Mouse (Mus musculus): ENCODE measurements around the gene Plxdc1. TPM values are rescaled to one million over a fixed set of nuclear protein-coding genes. Genes with fewer than 3 reads are reported as not detected.
A peak's percentile ranks its signal among the peaks of the same experiment; 100 is the strongest.
"Not testable (repeated sequence)": the region's sequence is repeated elsewhere in the genome, so short reads cannot be mapped to it uniquely, and the experiment has no call there.

The Plxdc1 gene
- polyA plus RNA-seq, 1 experiment from 2014 or later = 0.11 TPM

DNA sequence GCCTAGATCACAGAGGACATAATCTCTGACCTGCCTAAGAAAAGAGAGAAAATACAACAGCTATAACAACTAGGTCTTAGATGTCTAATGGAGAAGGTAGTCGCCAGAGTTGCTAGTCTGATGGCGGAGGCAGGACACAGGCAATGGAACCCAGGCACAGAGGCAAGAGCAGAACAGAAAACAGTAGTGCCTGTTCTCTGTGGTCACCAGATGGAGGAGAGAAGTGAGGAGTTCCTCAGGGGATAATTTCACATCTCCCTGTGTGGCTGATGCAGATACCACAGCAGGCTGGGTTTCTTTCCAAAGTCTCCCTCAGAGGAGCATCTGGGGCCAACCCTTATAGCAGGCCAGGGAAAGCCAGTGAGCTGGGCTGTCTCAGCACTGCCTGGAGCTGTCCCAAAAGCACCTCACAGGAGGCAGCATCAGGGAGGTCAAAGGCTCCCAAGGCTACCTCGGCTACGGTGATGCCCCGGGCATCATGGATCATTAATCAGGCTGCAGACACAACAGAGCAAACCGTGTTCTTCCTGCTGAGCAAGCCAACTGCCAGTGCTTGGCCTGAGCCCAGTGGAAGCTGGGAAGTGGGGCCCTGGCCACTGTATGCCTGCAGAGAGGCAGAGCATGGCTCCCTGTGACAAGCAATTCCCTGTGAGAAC, 29.2 kb downstream of the Plxdc1 start:
- no peak overlapping the region for H3K4me3 ChIP-seq
- H3K27ac ChIP-seq = no peak overlapping the region
- H3K36me3 ChIP-seq (replicated peaks) = no peaks in the 10 kb centered on the region
- peaks cover 30% of the 10 kb centered on the region for H3K4me1 ChIP-seq
- WGBS = 73% methylated on average over 6 of the region's 6 CpGs
- no peaks in the 10 kb centered on the region for H3K9me3 ChIP-seq
- no peaks in the 10 kb centered on the region for H3K27me3 ChIP-seq (ENCODE audit: poor library complexity, severe bottlenecking)
- no peak for DNase-seq (ENCODE audit: extremely low spot score, low spot score)

DNA sequence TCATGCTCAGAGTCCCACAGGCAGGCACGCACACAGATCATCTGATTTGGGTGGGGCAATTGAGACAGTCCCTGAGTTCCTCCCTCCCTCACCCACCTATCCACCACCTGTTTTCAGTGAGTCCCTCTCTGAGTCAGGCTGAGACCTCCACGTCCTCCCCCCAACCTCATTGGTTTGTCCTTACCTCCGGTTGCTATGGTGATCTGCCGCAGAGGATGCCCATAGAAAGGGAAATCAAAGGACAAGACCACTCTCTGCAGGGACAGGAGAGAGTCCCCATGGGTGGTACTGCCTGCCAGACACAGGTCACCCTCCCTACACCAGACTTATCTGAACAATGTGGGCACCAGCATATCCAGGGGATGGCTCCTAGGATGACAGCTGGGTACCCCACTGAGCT, 30.3 kb downstream of the Plxdc1 start:
- Histone ChIP-seq H3K36me3 (replicated peaks) (no peaks in the 10 kb centered on the region), H3K4me1 (peaks cover 31% of the 10 kb centered on the region), H3K4me3 (no peak overlapping the region; the same call in 1 of the 2 replicates), H3K27ac (0 out of 2 replicates have a peak overlapping the region, but pooled peaks have one; percentile 40), H3K9me3 (no peaks in the 10 kb centered on the region), H3K27me3 (ENCODE audit: poor library complexity, severe bottlenecking) (no peaks in the 10 kb centered on the region)
- WGBS = 56% methylated on average over 4 of the region's 4 CpGs
- DNase-seq (ENCODE audit: extremely low spot score, low spot score) = no peak

DNA sequence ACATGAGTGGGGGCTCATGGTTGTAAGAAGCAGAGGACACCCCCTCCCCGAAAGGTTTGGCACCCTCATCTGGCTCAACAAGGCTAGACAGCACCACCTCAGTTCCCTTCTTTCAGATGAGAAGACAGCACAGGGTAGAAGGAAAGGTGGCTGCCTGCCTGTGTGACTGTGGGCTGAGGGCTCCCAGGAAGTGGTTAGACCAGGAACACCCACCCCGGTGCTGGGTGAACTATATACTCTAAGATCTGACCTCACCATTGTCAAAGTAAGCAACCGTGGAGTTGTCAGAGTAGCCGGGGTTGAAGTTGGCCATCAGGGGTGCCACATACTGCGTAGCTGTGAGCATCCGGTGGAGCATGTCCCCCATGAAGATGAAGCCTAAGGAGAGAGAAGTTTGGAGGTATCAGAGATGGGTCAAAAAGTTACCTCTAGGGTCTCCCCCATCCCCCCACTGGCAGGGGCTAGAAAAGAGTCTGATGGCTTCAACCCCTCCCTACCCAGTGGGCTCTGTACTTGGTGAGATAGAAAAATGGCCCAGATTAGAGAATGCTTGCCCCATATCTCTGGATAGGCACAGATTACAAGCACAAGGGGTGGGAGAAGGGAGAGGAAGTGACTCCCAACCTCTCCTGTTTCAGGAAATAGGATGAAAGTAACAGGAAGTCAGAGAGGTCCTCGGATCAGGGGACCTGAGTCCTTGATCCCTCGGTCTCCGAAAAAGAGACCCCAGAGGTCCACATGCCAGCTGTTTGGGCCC, 30.9 kb downstream of the Plxdc1 start:
- peaks cover 37% of the 10 kb centered on the region for H3K4me1 ChIP-seq
- H3K27me3 ChIP-seq (ENCODE audit: poor library complexity, severe bottlenecking) = no peaks in the 10 kb centered on the region
- WGBS = 89% methylated on average over 9 of the region's 9 CpGs
- no peak for DNase-seq (ENCODE audit: extremely low spot score, low spot score)
- 0 out of 2 replicates have a peak overlapping the region, but pooled peaks have one; percentile 8 for H3K27ac ChIP-seq
- no peak overlapping the region for H3K4me3 ChIP-seq
- no peaks in the 10 kb centered on the region for H3K9me3 ChIP-seq
- H3K36me3 ChIP-seq (replicated peaks) = no peaks in the 10 kb centered on the region

DNA sequence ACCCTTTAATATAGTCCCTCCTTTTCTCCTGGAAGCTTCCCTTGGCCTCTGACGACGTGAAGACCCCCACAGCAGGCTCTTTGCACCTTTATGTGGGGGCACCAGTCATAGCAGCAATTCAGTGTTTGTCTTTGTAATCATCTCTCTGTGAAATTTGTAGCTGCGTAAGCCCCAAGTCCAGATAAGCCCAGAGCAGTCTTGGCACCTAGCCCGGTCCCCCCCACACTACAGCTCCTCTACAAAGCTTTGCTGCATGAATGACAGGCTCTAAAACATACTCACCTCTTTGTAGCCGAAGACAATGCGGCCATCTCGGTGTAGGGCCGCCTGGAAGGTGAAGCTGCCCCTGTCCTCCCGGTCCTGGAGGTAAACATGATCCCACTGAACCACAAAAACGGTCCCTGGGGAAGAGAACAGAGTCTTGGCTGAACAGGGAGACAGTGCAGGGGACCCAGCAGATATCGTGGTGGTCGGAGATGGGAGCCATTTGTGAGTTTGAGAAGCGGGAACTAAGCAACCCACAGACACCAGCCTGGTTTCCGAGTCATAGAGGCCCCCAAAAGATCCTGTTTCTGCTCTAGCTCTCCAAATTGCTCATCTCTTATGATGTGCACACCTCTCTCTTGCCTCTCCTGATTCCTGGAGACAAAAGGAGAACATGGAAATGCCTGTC, 31.6 kb downstream of the Plxdc1 start:
- Histone ChIP-seq H3K27me3 (ENCODE audit: poor library complexity, severe bottlenecking) (no peaks in the 10 kb centered on the region), H3K36me3 (replicated peaks) (no peaks in the 10 kb centered on the region), H3K27ac (0 out of 2 replicates have a peak overlapping the region, but pooled peaks have one; percentile 15), H3K4me3 (no peak overlapping the region), H3K9me3 (no peaks in the 10 kb centered on the region), H3K4me1 (peaks cover 44% of the 10 kb centered on the region)
- no peak for DNase-seq (ENCODE audit: extremely low spot score, low spot score)
- WGBS = 83% methylated on average over 14 of the region's 14 CpGs

DNA sequence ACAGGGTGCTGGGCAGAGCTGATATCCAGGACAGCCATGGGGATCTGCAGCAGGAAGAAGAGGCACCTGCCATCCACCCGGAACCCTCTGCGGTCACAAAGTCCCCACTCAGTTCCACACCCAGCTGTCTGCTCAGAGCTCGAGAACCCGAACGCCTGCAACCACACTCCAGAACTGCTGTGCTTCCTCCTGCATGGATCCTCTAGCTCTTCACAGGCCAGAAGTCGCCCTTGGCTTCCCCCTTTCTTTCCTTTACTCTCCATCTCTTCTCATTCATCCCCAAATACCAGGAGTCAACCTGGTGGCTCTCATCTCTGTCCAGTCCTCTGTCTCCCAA, 32.3 kb downstream of the Plxdc1 start:
- H3K4me1 ChIP-seq = peaks cover 44% of the 10 kb centered on the region

DNA sequence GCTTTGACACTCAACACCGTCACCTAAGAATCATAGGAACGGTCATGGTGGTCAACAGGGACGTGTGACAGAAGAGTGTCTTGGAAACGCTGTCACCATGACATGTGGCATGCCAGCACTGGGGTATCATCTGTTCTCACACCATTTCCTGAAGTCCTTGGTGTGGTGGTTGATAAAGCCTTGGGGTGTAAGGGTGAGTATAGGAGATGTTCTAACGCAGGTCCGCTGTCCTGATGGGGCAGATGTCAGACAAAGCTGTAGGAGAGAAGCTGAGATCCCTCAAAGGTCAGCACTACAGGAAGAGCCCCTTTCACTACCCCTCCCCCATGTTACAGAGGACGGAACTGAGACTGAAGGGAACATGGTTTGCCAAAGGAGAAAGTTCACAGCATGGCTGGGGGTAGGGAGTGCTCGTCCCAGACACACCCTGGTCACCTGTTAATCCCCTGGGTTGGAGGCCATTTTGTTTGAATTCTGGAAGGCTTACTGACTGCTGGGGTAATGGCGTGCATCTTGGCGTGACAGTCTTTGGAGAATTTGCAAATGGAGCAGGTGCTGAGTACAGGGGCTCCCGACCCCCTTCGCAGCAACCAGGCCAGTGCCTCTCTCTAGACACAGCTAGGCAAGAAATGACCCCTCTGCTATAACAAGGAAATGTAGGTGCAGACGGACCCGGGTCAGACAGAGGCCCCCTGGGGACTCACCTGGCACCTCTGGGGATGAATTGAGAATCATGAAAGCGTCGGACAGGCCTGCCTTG, 32.9 kb downstream of the Plxdc1 start:
- Histone ChIP-seq H3K27me3 (ENCODE audit: poor library complexity, severe bottlenecking) (no peaks in the 10 kb centered on the region), H3K36me3 (replicated peaks) (no peaks in the 10 kb centered on the region), H3K4me1 (peaks cover 44% of the 10 kb centered on the region), H3K9me3 (no peaks in the 10 kb centered on the region), H3K4me3 (no peak overlapping the region), H3K27ac (no peak overlapping the region)
- 87% methylated on average over 16 of the region's 16 CpGs for WGBS
- no peak for DNase-seq (ENCODE audit: extremely low spot score, low spot score)

More for the DNA sequence above, 32.3 kb downstream of the Plxdc1 start:
- H3K9me3 ChIP-seq = no peaks in the 10 kb centered on the region
- DNase-seq (ENCODE audit: extremely low spot score, low spot score) = no peak
- no peak overlapping the region for H3K27ac ChIP-seq
- H3K36me3 ChIP-seq (replicated peaks) = no peaks in the 10 kb centered on the region
- no peak overlapping the region for H3K4me3 ChIP-seq
- WGBS = 94% methylated on average over 6 of the region's 6 CpGs
- H3K27me3 ChIP-seq (ENCODE audit: poor library complexity, severe bottlenecking) = no peaks in the 10 kb centered on the region

DNA sequence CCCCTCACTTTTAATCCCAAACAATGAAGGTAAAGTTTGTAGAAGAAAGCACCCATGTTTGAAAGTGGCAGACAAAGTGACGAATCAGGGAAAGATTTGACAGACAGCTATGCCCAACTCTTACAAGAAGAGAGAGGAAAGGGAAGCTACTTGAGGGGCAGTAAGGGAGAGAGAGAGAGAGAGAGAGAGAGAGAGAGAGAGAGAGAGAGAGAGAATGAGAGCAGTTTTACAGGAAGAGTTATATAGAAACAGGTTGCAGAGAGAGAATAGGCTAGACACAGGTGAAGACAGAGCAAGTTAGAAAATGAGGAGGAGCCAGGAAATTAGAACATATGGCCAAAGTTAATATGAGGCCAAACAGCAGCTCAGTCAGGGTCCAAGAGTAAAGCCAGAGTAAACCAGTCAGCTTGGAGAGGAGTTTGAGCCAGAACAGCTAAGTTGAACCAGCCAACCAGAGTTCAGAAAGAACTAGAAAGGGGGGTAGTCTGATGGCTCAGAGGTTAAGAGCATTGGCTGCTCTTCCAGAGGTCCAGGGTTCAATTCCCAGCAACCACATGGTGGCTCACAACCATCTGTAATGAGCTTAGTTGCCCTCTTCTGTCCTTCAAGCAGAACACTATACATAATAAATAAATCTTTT, 33.8 kb downstream of the Plxdc1 start:
- Histone ChIP-seq H3K9me3 (no peaks in the 10 kb centered on the region), H3K36me3 (replicated peaks) (no peaks in the 10 kb centered on the region), H3K27me3 (ENCODE audit: poor library complexity, severe bottlenecking) (no peaks in the 10 kb centered on the region), H3K4me1 (peaks cover 45% of the 10 kb centered on the region), H3K4me3 (no peak overlapping the region), H3K27ac (no peak overlapping the region)
- DNase-seq (ENCODE audit: extremely low spot score, low spot score) = no peak
- WGBS = 68% methylated on average over 1 of the region's 1 CpGs

DNA sequence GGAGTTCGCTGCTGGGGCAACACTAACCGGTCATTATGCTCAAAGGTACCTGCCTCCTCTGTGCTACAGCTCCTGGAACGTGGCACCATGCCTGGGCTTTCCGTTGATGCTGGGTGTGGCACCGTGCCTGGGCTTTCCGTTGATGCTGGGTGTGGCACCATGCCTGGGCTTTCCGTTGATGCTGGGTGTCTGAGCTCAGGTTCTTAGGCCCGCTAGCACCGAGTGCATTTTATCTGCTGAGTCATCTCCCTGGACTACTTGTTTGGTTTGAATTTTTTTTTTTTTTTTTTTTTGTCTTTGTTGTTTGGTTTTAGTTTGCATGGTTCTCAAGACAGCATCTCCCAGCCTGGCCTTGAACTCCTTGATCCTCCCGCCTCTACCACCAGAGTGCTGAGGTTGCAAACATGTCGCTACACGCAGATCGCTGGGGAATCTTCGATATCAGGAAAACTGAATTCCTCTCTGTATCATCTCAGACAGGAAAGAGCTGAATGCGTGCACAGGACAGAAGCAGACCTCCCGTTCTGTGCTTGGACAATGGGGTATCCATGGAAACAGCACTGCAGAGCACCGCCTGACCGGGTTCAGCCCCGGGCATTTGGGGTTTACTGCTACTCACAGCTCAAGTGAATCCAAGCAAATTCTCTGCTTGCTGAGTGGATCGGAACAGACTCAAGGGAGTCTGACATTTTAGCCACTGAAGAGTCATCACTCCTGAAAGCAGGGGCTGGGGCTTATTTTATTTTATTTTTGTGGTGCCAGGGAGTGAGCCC, 36.4 kb downstream of the Plxdc1 start:
- no peaks in the 10 kb centered on the region for H3K9me3 ChIP-seq
- peak overlapping the region; percentile 83 for H3K27ac ChIP-seq
- H3K4me1 ChIP-seq = peaks cover 31% of the 10 kb centered on the region
- peak; percentile 71 for DNase-seq (ENCODE audit: extremely low spot score, low spot score)
- H3K36me3 ChIP-seq (replicated peaks) = no peaks in the 10 kb centered on the region
- H3K27me3 ChIP-seq (ENCODE audit: poor library complexity, severe bottlenecking) = no peaks in the 10 kb centered on the region
- WGBS = 50% methylated on average over 20 of the region's 20 CpGs
- H3K4me3 ChIP-seq = peak overlapping the region; percentile 28

DNA sequence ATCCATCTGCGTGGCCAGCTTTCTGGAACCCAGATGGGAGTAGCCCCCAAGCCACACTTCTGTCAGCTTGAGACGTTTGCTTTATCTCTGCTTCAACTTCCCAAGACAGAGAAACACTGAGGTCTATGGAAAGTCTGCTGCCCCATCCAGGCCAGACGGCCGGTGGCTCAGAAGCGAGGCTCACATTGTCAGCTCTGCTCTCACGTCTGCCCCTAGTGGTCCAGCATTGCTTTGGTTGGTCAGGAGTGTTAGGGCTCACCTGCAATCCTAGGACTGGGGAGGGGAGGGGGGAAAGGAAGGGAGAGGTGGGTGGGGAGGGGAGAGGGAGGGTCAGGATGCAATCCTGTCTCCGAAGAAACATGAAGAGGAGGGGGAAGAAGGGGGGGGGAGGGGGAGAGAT, 38.8 kb downstream of the Plxdc1 start:
- Histone ChIP-seq H3K36me3 (replicated peaks) (no peaks in the 10 kb centered on the region), H3K4me3 (no peak overlapping the region), H3K27ac (no peak overlapping the region), H3K27me3 (ENCODE audit: poor library complexity, severe bottlenecking) (no peaks in the 10 kb centered on the region), H3K9me3 (no peaks in the 10 kb centered on the region), H3K4me1 (peaks cover 31% of the 10 kb centered on the region)
- DNase-seq (ENCODE audit: extremely low spot score, low spot score) = peak; percentile 58
- 12% methylated on average over 7 of the region's 7 CpGs for WGBS

DNA sequence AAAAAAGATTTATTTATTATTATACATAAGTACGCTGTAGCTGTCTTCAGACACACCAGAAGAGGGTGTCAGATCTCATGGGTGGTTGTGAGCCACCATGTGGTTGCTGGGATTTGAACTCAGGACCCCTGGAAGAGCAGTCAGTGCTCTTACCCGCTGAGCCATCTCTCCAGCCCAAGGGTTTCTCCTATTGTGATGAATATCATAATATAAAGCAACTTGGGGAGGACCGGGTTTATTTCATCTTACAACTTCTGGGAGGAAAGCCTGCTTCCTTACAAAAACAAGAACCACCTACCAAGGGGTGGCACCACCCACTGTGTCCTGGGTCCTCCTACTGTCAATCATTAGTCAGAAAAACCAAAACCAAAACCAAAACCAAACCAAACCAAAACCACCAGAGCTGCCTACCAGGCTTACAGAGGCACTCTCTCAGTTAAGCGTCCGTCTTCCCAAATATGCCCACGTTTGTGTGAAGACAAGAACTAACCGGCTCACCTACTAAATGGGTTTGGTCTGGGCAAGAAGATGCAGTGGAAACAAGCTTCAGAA, 40.4 kb downstream of the Plxdc1 start:
- H3K4me1 ChIP-seq = peaks cover 29% of the 10 kb centered on the region
- H3K9me3 ChIP-seq; DNase-seq (ENCODE audit: extremely low spot score, low spot score); H3K27me3 ChIP-seq (ENCODE audit: poor library complexity, severe bottlenecking); H3K27ac ChIP-seq; H3K36me3 ChIP-seq (replicated peaks); H3K4me3 ChIP-seq: not testable (repeated sequence)
- 94% methylated on average over 7 of the region's 7 CpGs for WGBS

DNA sequence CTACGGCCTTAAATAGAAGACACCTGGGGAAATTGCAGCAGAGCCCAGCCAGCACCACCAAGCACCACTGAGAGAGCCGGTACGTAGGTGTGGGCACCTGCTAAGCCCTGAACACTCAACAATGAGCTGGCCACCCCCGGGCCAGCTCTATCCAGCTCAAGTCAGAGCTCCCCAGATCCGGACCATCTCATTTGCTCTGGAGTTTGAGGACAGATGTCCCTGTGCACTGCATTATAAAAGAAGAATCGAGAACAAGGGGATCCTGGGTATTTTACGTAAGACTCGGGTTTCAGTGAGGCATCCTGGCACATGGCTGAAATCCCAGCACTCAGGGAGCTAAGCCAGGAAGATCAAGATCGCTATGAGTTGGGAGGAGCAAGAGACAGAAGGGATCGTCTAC, 41.2 kb downstream of the Plxdc1 start:
- no peaks in the 10 kb centered on the region for H3K9me3 ChIP-seq
- peaks cover 21% of the 10 kb centered on the region for H3K4me1 ChIP-seq
- H3K36me3 ChIP-seq (replicated peaks) = no peaks in the 10 kb centered on the region
- no peak overlapping the region for H3K4me3 ChIP-seq
- no peaks in the 10 kb centered on the region for H3K27me3 ChIP-seq (ENCODE audit: poor library complexity, severe bottlenecking)
- no peak overlapping the region for H3K27ac ChIP-seq
- no peak for DNase-seq (ENCODE audit: extremely low spot score, low spot score)
- WGBS = 89% methylated on average over 10 of the region's 10 CpGs

Data from forebrain, embryonic 10.5 days (tissue).